Comparison of ENCODE assay signal across 24 mouse cellular contexts in the genomic region with DNA sequence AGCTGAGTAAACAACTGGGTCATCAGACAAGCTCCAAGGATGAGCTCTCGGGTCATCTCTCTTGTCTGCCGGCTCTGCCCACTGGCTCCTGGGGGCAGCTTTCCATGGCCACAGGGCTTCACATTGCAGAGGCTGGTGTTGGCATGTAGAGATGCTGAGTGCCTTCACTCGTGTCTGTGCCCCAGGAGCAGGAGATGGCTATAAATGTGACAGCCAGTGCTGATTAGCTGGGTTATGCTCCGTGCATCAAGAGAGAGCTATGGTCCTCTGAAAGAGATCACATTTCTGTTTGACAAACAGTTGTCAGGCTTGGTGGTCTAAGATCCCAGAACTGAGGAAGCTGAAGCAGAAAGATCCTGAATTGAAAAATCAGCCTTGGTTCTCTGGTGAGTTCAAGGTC.
"Had no signal": no experiment of that assay in that cellular context is flagged by ENCODE, and none has a peak within 500 bp of the region (broad histone marks: within the 10 kb centered on the region; RNA-seq: fewer than 3 reads in every experiment).

No protein-coding gene starts in this region.

- H3K36me3 ChIP-seq: heart, embryonic 13.5 days; heart, embryonic 15.5 days; hindbrain, embryonic 13.5 days; hindbrain, embryonic 15.5 days; limb, embryonic 13.5 days; limb, embryonic 15.5 days; liver, embryonic 12.5 days had no signal

- H3K27ac ChIP-seq: heart, adult 2 months; heart, embryonic 13.5 days; heart, embryonic 15.5 days; hindbrain, embryonic 13.5 days; hindbrain, embryonic 15.5 days; hindbrain, postnatal 0 days; limb, embryonic 13.5 days; limb, embryonic 15.5 days; liver, embryonic 12.5 days; liver, embryonic 14.5 days had no signal

- ATAC-seq: forebrain, postnatal 0 days; hindbrain, postnatal 0 days; intestine, embryonic 16.5 days; liver, embryonic 12.5 days had no signal

- DNase-seq: forebrain, postnatal 0 days; gastrocnemius, postnatal 14 days; gastrocnemius, postnatal 36 days; heart, adult 11 months; heart, adult 2 months; heart, postnatal 14 days; heart, postnatal 36 days; kidney, adult 11 months; kidney, adult 2 months; kidney, postnatal 14 days; layer of hippocampus, adult 9-11 months; layer of hippocampus, postnatal 36 days; left cerebral cortex, postnatal 4 days had no signal

- H3K4me3 ChIP-seq: heart, adult 2 months; heart, embryonic 13.5 days; heart, embryonic 15.5 days; hindbrain, embryonic 13.5 days; hindbrain, embryonic 15.5 days; limb, embryonic 13.5 days; limb, embryonic 15.5 days; liver, embryonic 12.5 days had no signal

- H3K9me3 ChIP-seq: heart, embryonic 13.5 days; heart, embryonic 15.5 days; hindbrain, embryonic 13.5 days; hindbrain, embryonic 15.5 days; limb, embryonic 13.5 days; limb, embryonic 15.5 days; liver, embryonic 12.5 days had no signal

- H3K4me2 ChIP-seq: heart, embryonic 11.5 days; heart, embryonic 13.5 days; heart, embryonic 15.5 days; hindbrain, embryonic 13.5 days; hindbrain, embryonic 15.5 days; limb, embryonic 13.5 days; limb, embryonic 15.5 days; liver, embryonic 12.5 days had no signal

- H3K9ac ChIP-seq: forebrain, postnatal 0 days; heart, embryonic 13.5 days; heart, embryonic 15.5 days; hindbrain, embryonic 13.5 days; hindbrain, embryonic 15.5 days; limb, embryonic 13.5 days; limb, embryonic 15.5 days; liver, embryonic 12.5 days; liver, embryonic 14.5 days had no signal

- H3K4me1 ChIP-seq: hindbrain, embryonic 15.5 days; liver, embryonic 12.5 days had no signal

- H3K27me3 ChIP-seq: heart, embryonic 13.5 days; heart, embryonic 15.5 days; hindbrain, embryonic 15.5 days; liver, embryonic 12.5 days had no signal
